Mouse (Mus musculus): ENCODE measurements at regions not wholly inside any gene's neighbourhood (a gene's known extent, or its start where the extent isn't known, plus 50 kb on each side); places are given as distances from the start of the nearest gene placed in this dataset.
A peak's percentile ranks its signal among the peaks of the same experiment; 100 is the strongest.

DNA sequence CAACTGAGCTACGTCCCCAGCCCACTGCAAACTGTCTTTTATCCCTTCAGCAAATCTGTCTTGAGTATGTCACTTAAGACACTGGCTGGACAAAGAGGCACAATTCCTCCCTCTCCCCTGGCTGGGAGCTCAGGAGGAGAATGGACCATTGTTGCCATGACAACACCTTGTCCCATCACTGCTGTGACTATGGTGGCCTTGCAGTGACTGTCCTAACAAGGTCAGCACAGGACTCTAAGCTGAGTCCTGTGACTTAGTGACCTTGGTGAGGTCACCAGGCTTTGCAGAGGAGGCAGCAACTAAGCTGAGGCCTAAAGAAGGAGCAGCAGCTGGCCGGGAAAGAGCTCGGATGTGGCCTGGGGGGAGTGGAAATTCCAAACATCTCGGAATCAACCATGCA lies 70.0 kb upstream of the Aldh1b1 start:
- H3K4me2 ChIP-seq (replicated peaks; ENCODE audit: low read depth) = no peak overlapping the region
- ATAC-seq (ENCODE audit: low FRiP score, low TSS enrichment) (no peak), DNase-seq (ENCODE audit: low spot score) (no peak)
- 70% methylated on average over 4 of the region's 4 CpGs for WGBS
- no peak for TF ChIP-seq EP300 (optimal IDR thresholded peaks at IDR 0.05)
- H3K4me1 ChIP-seq (replicated peaks; ENCODE audit: control insufficient read depth, insufficient read depth) = no peaks in the 10 kb centered on the region
- no peaks in the 10 kb centered on the region for H3K36me3 ChIP-seq (ENCODE audit: control insufficient read depth, insufficient read depth, low read length)
- no peak overlapping the region for H3K4me3 ChIP-seq (ENCODE audit: low read depth, low read length)
- H3K27me3 ChIP-seq (ENCODE audit: control insufficient read depth, insufficient read depth, low read length) = no peaks in the 10 kb centered on the region
- H3K9me3 ChIP-seq (ENCODE audit: control insufficient read depth, low read length) = no peaks in the 10 kb centered on the region
- H3K9ac ChIP-seq (ENCODE audit: low read length) = no peak overlapping the region
- H3K27ac ChIP-seq (replicated peaks) = no peak overlapping the region

GRCm38 (mm10) chr4:45727915-45728314 lies 70.9 kb upstream of the Aldh1b1 start:
- no peaks in the 10 kb centered on the region for H3K27me3 ChIP-seq (ENCODE audit: control insufficient read depth, insufficient read depth, low read length)
- no peaks in the 10 kb centered on the region for H3K36me3 ChIP-seq (ENCODE audit: control insufficient read depth, insufficient read depth, low read length)
- ATAC-seq (ENCODE audit: low FRiP score, low TSS enrichment) (no peak), DNase-seq (ENCODE audit: low spot score) (no peak)
- H3K27ac ChIP-seq (replicated peaks) = no peak overlapping the region
- no peak for TF ChIP-seq EP300 (optimal IDR thresholded peaks at IDR 0.05)
- TF ChIP-seq CTCF (IDR thresholded peaks at IDR 0.05; ENCODE audit: low read depth) = no peak
- H3K4me3 ChIP-seq (ENCODE audit: low read depth, low read length) = no peak overlapping the region
- H3K9me3 ChIP-seq (ENCODE audit: control insufficient read depth, low read length) = no peaks in the 10 kb centered on the region
- H3K9ac ChIP-seq (ENCODE audit: low read length) = no peak overlapping the region
- 69% methylated on average over 5 of the region's 5 CpGs for WGBS
- no peaks in the 10 kb centered on the region for H3K4me1 ChIP-seq (replicated peaks; ENCODE audit: control insufficient read depth, insufficient read depth)
- H3K4me2 ChIP-seq (replicated peaks; ENCODE audit: low read depth) = no peak overlapping the region

DNA sequence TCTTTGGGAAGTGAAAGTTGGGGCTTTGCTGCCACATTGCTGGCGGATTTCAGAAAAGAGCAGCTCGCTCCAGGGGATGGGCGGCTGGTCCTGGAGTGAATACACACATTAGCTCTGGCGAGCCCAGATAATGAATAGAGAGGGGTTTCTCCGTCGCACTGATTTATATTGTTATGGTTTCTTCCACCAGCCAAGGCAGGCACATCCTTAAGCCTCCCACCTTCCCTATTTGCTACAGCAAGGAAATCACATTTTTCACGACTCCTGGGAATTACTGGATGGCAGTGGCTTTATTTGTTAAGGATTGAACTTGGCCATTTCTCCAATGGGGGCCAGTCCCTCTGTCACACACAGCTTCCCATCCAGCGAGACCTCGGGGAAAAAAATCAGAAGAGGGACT lies 71.3 kb upstream of the Aldh1b1 start:
- Histone ChIP-seq H3K27ac (replicated peaks) (no peak overlapping the region), H3K4me3 (ENCODE audit: low read depth, low read length) (no peak overlapping the region), H3K36me3 (ENCODE audit: control insufficient read depth, insufficient read depth, low read length) (no peaks in the 10 kb centered on the region), H3K4me1 (replicated peaks; ENCODE audit: control insufficient read depth, insufficient read depth) (no peaks in the 10 kb centered on the region), H3K9ac (ENCODE audit: low read length) (no peak overlapping the region), H3K27me3 (ENCODE audit: control insufficient read depth, insufficient read depth, low read length) (no peaks in the 10 kb centered on the region), H3K4me2 (replicated peaks; ENCODE audit: low read depth) (no peak overlapping the region), H3K9me3 (ENCODE audit: control insufficient read depth, low read length) (no peaks in the 10 kb centered on the region)
- TF ChIP-seq CTCF (IDR thresholded peaks at IDR 0.05; ENCODE audit: low read depth) (no peak), EP300 (optimal IDR thresholded peaks at IDR 0.05) (no peak)
- WGBS = 43% methylated on average over 9 of the region's 9 CpGs
- ATAC-seq (ENCODE audit: low FRiP score, low TSS enrichment) (no peak), DNase-seq (ENCODE audit: low spot score) (no peak)

- no peak for ATAC-seq (ENCODE audit: low FRiP score, low TSS enrichment)
- Histone ChIP-seq H3K4me3 (ENCODE audit: low read depth, low read length) (no peak overlapping the region), H3K4me2 (replicated peaks; ENCODE audit: low read depth) (no peak overlapping the region), H3K27ac (replicated peaks) (no peak overlapping the region), H3K4me1 (replicated peaks; ENCODE audit: control insufficient read depth, insufficient read depth) (no peaks in the 10 kb centered on the region), H3K27me3 (ENCODE audit: control insufficient read depth, insufficient read depth, low read length) (no peaks in the 10 kb centered on the region), H3K9ac (ENCODE audit: low read length) (no peak overlapping the region), H3K36me3 (ENCODE audit: control insufficient read depth, insufficient read depth, low read length) (no peaks in the 10 kb centered on the region), H3K9me3 (ENCODE audit: control insufficient read depth, low read length) (no peaks in the 10 kb centered on the region)
- 85% methylated on average over 5 of the region's 5 CpGs for WGBS
- TF ChIP-seq CTCF (IDR thresholded peaks at IDR 0.05; ENCODE audit: low read depth) (no peak), EP300 (optimal IDR thresholded peaks at IDR 0.05) (no peak)
- no peak for DNase-seq (ENCODE audit: low spot score)
Measured at GRCm38 (mm10) chr4:45726783-45727182, 72.0 kb upstream of the Aldh1b1 start.

GRCm38 (mm10) chr4:45725055-45725910 lies 73.5 kb upstream of the Aldh1b1 start:
- Histone ChIP-seq H3K4me3 (ENCODE audit: low read depth, low read length) (no peak overlapping the region), H3K4me2 (replicated peaks; ENCODE audit: low read depth) (no peak overlapping the region), H3K27me3 (ENCODE audit: control insufficient read depth, insufficient read depth, low read length) (no peaks in the 10 kb centered on the region), H3K27ac (replicated peaks) (no peak overlapping the region), H3K4me1 (replicated peaks; ENCODE audit: control insufficient read depth, insufficient read depth) (no peaks in the 10 kb centered on the region), H3K9ac (ENCODE audit: low read length) (no peak overlapping the region), H3K36me3 (ENCODE audit: control insufficient read depth, insufficient read depth, low read length) (no peaks in the 10 kb centered on the region), H3K9me3 (ENCODE audit: control insufficient read depth, low read length) (no peaks in the 10 kb centered on the region)
- ATAC-seq (ENCODE audit: low FRiP score, low TSS enrichment) (no peak), DNase-seq (ENCODE audit: low spot score) (no peak)
- TF ChIP-seq EP300 (optimal IDR thresholded peaks at IDR 0.05) (no peak), CTCF (IDR thresholded peaks at IDR 0.05; ENCODE audit: low read depth) (0 out of 2 replicates have a peak, but pooled peaks have one; percentile 11)
- 65% methylated on average over 16 of the region's 16 CpGs for WGBS

GRCm38 (mm10) chr4:45720352-45720751 lies 78.5 kb upstream of the Aldh1b1 start:
- TF ChIP-seq CTCF (IDR thresholded peaks at IDR 0.05; ENCODE audit: low read depth) (no peak), EP300 (optimal IDR thresholded peaks at IDR 0.05) (no peak)
- Histone ChIP-seq H3K4me2 (replicated peaks; ENCODE audit: low read depth) (no peak overlapping the region), H3K36me3 (ENCODE audit: control insufficient read depth, insufficient read depth, low read length) (no peaks in the 10 kb centered on the region), H3K27me3 (ENCODE audit: control insufficient read depth, insufficient read depth, low read length) (no peaks in the 10 kb centered on the region), H3K9ac (ENCODE audit: low read length) (no peak overlapping the region), H3K4me3 (ENCODE audit: low read depth, low read length) (no peak overlapping the region), H3K9me3 (ENCODE audit: control insufficient read depth, low read length) (no peaks in the 10 kb centered on the region), H3K4me1 (replicated peaks; ENCODE audit: control insufficient read depth, insufficient read depth) (no peaks in the 10 kb centered on the region), H3K27ac (replicated peaks) (no peak overlapping the region)
- ATAC-seq (ENCODE audit: low FRiP score, low TSS enrichment) (no peak), DNase-seq (ENCODE audit: low spot score) (no peak)
- WGBS = 54% methylated on average over 5 of the region's 5 CpGs

Measured in stomach, postnatal 0 days (tissue).